11 mouse cellular contexts compared by ENCODE assay signal in genomic region chr7:81945398-81945797, GRCm38 (mm10). TPM values are rescaled to one million over a fixed set of nuclear protein-coding genes. Genes with fewer than 3 reads are reported as not detected.
A peak's percentile ranks its signal among the peaks of the same experiment; 100 is the strongest.
DNase-seq lines count a peak whose midpoint lies in the region; ATAC-seq and TF ChIP-seq lines count a peak whose summit lies in the region.
"Had no signal": no experiment of that assay in that cellular context is flagged by ENCODE, and none has a peak within 500 bp of the region (broad histone marks: within the 10 kb centered on the region; RNA-seq: fewer than 3 reads in every experiment).

No protein-coding gene starts in this region.

- no peaks in the 10 kb centered on the region for H3K9me3 ChIP-seq in kidney, postnatal 0 days (replicated peaks; ENCODE audit: low read length)
- H3K9me3 ChIP-seq in kidney, embryonic 16.5 days (ENCODE audit: low read length), result no peaks in the 10 kb centered on the region
- no peaks in the 10 kb centered on the region for H3K9me3 ChIP-seq in ES-Bruce4 (replicated peaks; ENCODE audit: control insufficient read depth, insufficient read depth, low read length, poor library complexity, severe bottlenecking)
- H3K9me3 ChIP-seq in limb, embryonic 10.5 days (replicated peaks), result no peaks in the 10 kb centered on the region
- H3K9me3 ChIP-seq: limb, embryonic 13.5 days had no signal

- 28% methylated on average over 4 of the region's 4 CpGs for WGBS in kidney, postnatal 0 days
- WGBS in kidney, embryonic 16.5 days, result 25% methylated on average over 4 of the region's 4 CpGs
- WGBS in limb, embryonic 10.5 days, result 22% methylated on average over 4 of the region's 4 CpGs

- H3K9ac ChIP-seq in kidney, postnatal 0 days (ENCODE audit: low read depth, low read length), result no peak overlapping the region
- H3K9ac ChIP-seq in kidney, embryonic 16.5 days (replicated peaks; ENCODE audit: low read length), result no peak overlapping the region
- H3K9ac ChIP-seq in ES-Bruce4 (ENCODE audit: low read depth, poor library complexity, severe bottlenecking), result no peak overlapping the region
- H3K9ac ChIP-seq: limb, embryonic 13.5 days had no signal

- TF ChIP-seq CTCF in kidney, postnatal 0 days (IDR thresholded peaks at IDR 0.05; ENCODE audit: low read depth), result peak; percentile 59
- TF ChIP-seq CTCF in ES-Bruce4 (IDR thresholded peaks at IDR 0.05; ENCODE audit: low read depth, low read length) (peak; percentile 28), Patski (IDR thresholded peaks at IDR 0.05) (peak; percentile 40)

- POLR2A ChIA-PET in Patski (lab: Charles Lee), result no interaction called here

- no peak overlapping the region for H3K4me3 ChIP-seq in kidney, postnatal 0 days (replicated peaks; ENCODE audit: low read depth, low read length)
- no peak overlapping the region for H3K4me3 ChIP-seq in kidney, embryonic 16.5 days (ENCODE audit: low read length)
- no peak overlapping the region for H3K4me3 ChIP-seq in ES-Bruce4 (ENCODE audit: low read depth, low read length)
- no peak overlapping the region for H3K4me3 ChIP-seq in limb, embryonic 10.5 days
- H3K4me3 ChIP-seq: limb, embryonic 13.5 days had no signal

- TF ChIP-seq POLR2A in ES-Bruce4 (IDR thresholded peaks at IDR 0.05; ENCODE audit: insufficient read depth, low read length), result no peak

- CTCF ChIA-PET in Patski (lab: Charles Lee), result interaction anchor here (0.9 kb wide), 1 partner anchor 173 kb away, joined by 3 read pairs; no protein-coding TSS in a partner anchor

- in situ Hi-C loops in Patski (cut with MboI; ENCODE audit: low pct_unique_long_range_greater_than_20kb), result loop anchor here (25.0 kb wide), 1 partner anchor 158 kb away; the partner anchor contains the start of gene 3110040N11Rik

- no peak overlapping the region for H3K4me2 ChIP-seq in kidney, postnatal 0 days (ENCODE audit: low read length)
- no peak overlapping the region for H3K4me2 ChIP-seq in kidney, embryonic 16.5 days (replicated peaks; ENCODE audit: low read depth, low read length)
- H3K4me2 ChIP-seq: limb, embryonic 13.5 days had no signal

- H3K27ac ChIP-seq in kidney, postnatal 0 days, result no peak overlapping the region
- H3K27ac ChIP-seq in kidney, embryonic 16.5 days (ENCODE audit: low read length), result no peak overlapping the region
- no peak overlapping the region for H3K27ac ChIP-seq in ES-Bruce4 (ENCODE audit: insufficient read depth, low read length)
- no peak overlapping the region for H3K27ac ChIP-seq in limb, embryonic 10.5 days
- H3K27ac ChIP-seq: limb, embryonic 13.5 days had no signal

- DNase-seq in kidney, postnatal 0 days (ENCODE audit: low spot score), result peak; percentile 37
- DNase-seq in Patski (ENCODE audit: low read depth, low spot score), result no peak
- peak; percentile 42 for DNase-seq in limb, embryonic 10.5 days (ENCODE audit: low spot score)
- no peak for DNase-seq in adrenal gland, adult 18-20 months (ENCODE audit: low spot score in 2 of 2)
- no peak for DNase-seq in adrenal gland, adult (ENCODE audit: inconsistent age in 2 of 2, low spot score in 1 of 2)
- DNase-seq: cerebellum, adult 8-10 months; gastrocnemius, postnatal 10 days; kidney, adult 18-20 months had no signal

- no peak for TF ChIP-seq EP300 in ES-Bruce4 (IDR thresholded peaks at IDR 0.05; ENCODE audit: insufficient read depth, low read depth, low read length)

- H3K36me3 ChIP-seq in kidney, postnatal 0 days (ENCODE audit: insufficient read depth, low read length), result no peaks in the 10 kb centered on the region
- no peaks in the 10 kb centered on the region for H3K36me3 ChIP-seq in kidney, embryonic 16.5 days (ENCODE audit: insufficient read depth, low read length)
- H3K36me3 ChIP-seq in ES-Bruce4 (ENCODE audit: control insufficient read depth, insufficient read depth, low read length, poor library complexity, severe bottlenecking), result no peaks in the 10 kb centered on the region
- no peaks in the 10 kb centered on the region for H3K36me3 ChIP-seq in limb, embryonic 10.5 days
- H3K36me3 ChIP-seq: limb, embryonic 13.5 days had no signal

- no peak for ATAC-seq in kidney, postnatal 0 days (replicated peaks; ENCODE audit: low FRiP score, low read depth)
- no peak for ATAC-seq in kidney, embryonic 16.5 days (ENCODE audit: low FRiP score, low TSS enrichment)
- no peak for ATAC-seq in Patski

- no peaks in the 10 kb centered on the region for H3K27me3 ChIP-seq in kidney, postnatal 0 days (ENCODE audit: insufficient read depth, low read length)
- H3K27me3 ChIP-seq in kidney, embryonic 16.5 days (ENCODE audit: insufficient read depth, low read length), result no peaks in the 10 kb centered on the region
- H3K27me3 ChIP-seq in ES-Bruce4 (ENCODE audit: control insufficient read depth, insufficient read depth, low read length, poor library complexity, severe bottlenecking) (no peaks in the 10 kb centered on the region), Patski (no peaks in the 10 kb centered on the region)
- no peaks in the 10 kb centered on the region for H3K27me3 ChIP-seq in limb, embryonic 10.5 days (ENCODE audit: low read depth, poor library complexity, severe bottlenecking)
- H3K27me3 ChIP-seq: limb, embryonic 13.5 days had no signal

- no peaks in the 10 kb centered on the region for H3K4me1 ChIP-seq in kidney, postnatal 0 days (replicated peaks; ENCODE audit: insufficient read depth, low read length)
- no peaks in the 10 kb centered on the region for H3K4me1 ChIP-seq in kidney, embryonic 16.5 days (ENCODE audit: insufficient read depth, low read length)
- H3K4me1 ChIP-seq in ES-Bruce4 (ENCODE audit: control insufficient read depth, insufficient read depth, low read length), result no peaks in the 10 kb centered on the region
- H3K4me1 ChIP-seq in limb, embryonic 10.5 days, result no peaks in the 10 kb centered on the region
- H3K4me1 ChIP-seq: limb, embryonic 13.5 days had no signal

RNA-seq across cellular contexts. Expression of gene Hdgfl3, which starts 11.1 kb away (rescaled TPM):
- polyA plus RNA-seq in kidney, postnatal 0 days (2015; fragmentation: Nextera tagmentation; extraction: Ambion mirVana), result 12.7 and 12.9 TPM in 2 replicates
- polyA plus RNA-seq in kidney, embryonic 16.5 days (2015; fragmentation: Nextera tagmentation; extraction: Ambion mirVana), result 10.0 and 11.7 TPM in 2 replicates
- polyA plus RNA-seq in ES-Bruce4 (2011; ENCODE audit: insufficient read depth, insufficient read length, low read depth, missing spikeins) (8.3 TPM in 2 replicates), Patski (2021) (19.5 TPM)
- 24.2 and 29.8 TPM in 2 replicates for polyA plus RNA-seq in limb, embryonic 10.5 days (2016; fragmentation: Nextera tagmentation; extraction: Ambion mirVana)
- 1 to 10 TPM; 6.9 to 9.4 TPM for total RNA-seq in adrenal gland, adult 18-20 months (2021)

RNA-seq across cellular contexts. Expression of gene Bnc1, which starts 46.7 kb away (rescaled TPM):
- polyA plus RNA-seq in kidney, postnatal 0 days (2015; fragmentation: Nextera tagmentation; extraction: Ambion mirVana), result 0.04 and 0.05 TPM in 2 replicates
- polyA plus RNA-seq in kidney, embryonic 16.5 days (2015; fragmentation: Nextera tagmentation; extraction: Ambion mirVana), result 0.15 and 0.50 TPM in 2 replicates
- polyA plus RNA-seq in ES-Bruce4 (2011; ENCODE audit: insufficient read depth, insufficient read length, low read depth, missing spikeins) (0.30 TPM in 1 of 2 replicates, not detected in the other), Patski (2021) (0.13 TPM)
- 3.0 and 4.0 TPM in 2 replicates for polyA plus RNA-seq in limb, embryonic 10.5 days (2016; fragmentation: Nextera tagmentation; extraction: Ambion mirVana)
- total RNA-seq in adrenal gland, adult 18-20 months (2021), result 1 to 10 TPM in 1 of 2 experiments, under 1 TPM in 1; 0.60 to 1.5 TPM
- total RNA-seq: gastrocnemius, postnatal 10 days had no signal

Comparison
In these comparisons a context has a peak if more than half of its experiments do, and no peak if none do; other contexts are left out.
1. DNase-seq: peak in kidney, postnatal 0 days (single experiment) and limb, embryonic 10.5 days (single experiment); none in Patski (single experiment), adrenal gland, adult 18-20 months (0 of 2) and adrenal gland, adult (0 of 2).
2. Peak in every context shown above with its lines, with median percentiles within 50 percentile points of each other: CTCF ChIP-seq.